Mouse (Mus musculus) kidney, adult 2 months (tissue): ENCODE measurements at regions not wholly inside any gene's neighbourhood (a gene's known extent, or its start where the extent isn't known, plus 50 kb on each side); places are given as distances from the start of the nearest gene placed in this dataset.
A peak's percentile ranks its signal among the peaks of the same experiment; 100 is the strongest.

Experiments
- DNase-seq: peaks from one replicate; pipeline ENCODE4 v3.0.0; 2021
- H3K27ac ChIP-seq: fragments of 200-500 bp; 2 replicates; pipeline ENCODE4 v1.5.1; 2012; ENCODE audit warnings: low read depth, low read length, control low read depth, inconsistent platforms; ENCODE audit not compliant: insufficient read depth
- H3K27me3 ChIP-seq: fragments of 200-500 bp; replicated peaks from 2 replicates; pipeline ENCODE4 v1.6.1; 2012; ENCODE audit warnings: mild to moderate bottlenecking, moderate library complexity, low read length, inconsistent platforms; ENCODE audit not compliant: control insufficient read depth, insufficient read depth
- H3K36me3 ChIP-seq: fragments of 200-500 bp; 2 replicates; pipeline ENCODE4 v1.6.1; 2012; ENCODE audit warnings: mild to moderate bottlenecking, moderate library complexity, low read length, inconsistent platforms; ENCODE audit not compliant: control insufficient read depth, insufficient read depth
- H3K4me1 ChIP-seq: fragments of 200-500 bp; 2 replicates; pipeline ENCODE4 v1.6.1; 2011; ENCODE audit warnings: low read length; ENCODE audit not compliant: control insufficient read depth, insufficient read depth
- H3K4me3 ChIP-seq: fragments of 200-500 bp; 2 replicates; pipeline ENCODE4 v1.5.1; 2011; ENCODE audit warnings: mild to moderate bottlenecking, low read depth, low read length, control low read depth; ENCODE audit not compliant: insufficient read depth
- CTCF ChIP-seq: fragments of 200-500 bp; conservative IDR thresholded peaks from 2 replicates; pipeline ENCODE4 v1.5.1; 2011; ENCODE audit warnings: low read depth, mild to moderate bottlenecking, control low read depth, low read length, moderate library complexity, mixed read lengths; ENCODE audit not compliant: insufficient read depth, insufficient read length
- POLR2A ChIP-seq: fragments of 200-500 bp; IDR thresholded peaks from one replicate; pipeline ENCODE4 v1.6.1; 2011; ENCODE audit warnings: low read depth, low read length, control low read depth
- WGBS: fragments of 180-500 bp; shearing (Covaris S2); methylation state at CpG from one replicate; pipeline ENCODE4 v1.1.7; 2018; 5-methylcytosine and 5-hydroxymethylcytosine counted together

DNA sequence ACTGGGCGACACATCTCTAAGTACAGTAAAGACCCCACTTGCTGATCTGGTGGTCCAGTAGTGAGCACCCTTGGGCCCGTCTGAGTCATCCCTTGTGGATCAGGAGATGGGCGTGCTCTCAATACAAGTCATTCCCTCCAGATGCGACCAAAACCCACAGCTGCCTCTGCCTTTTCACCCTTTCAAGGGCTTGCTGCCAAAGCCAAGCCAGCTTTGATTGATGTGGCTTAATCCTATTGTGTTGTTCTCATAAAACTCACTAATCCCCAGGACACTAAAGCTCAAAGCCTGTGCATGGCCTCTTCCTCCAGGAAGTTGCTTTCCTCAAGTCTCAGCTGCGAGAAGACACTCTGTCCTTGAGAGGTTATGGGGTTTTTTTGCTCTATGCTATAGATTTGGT is 182.4 kb downstream of the Utp6 start:
- no peak overlapping the region for H3K27ac ChIP-seq
- TF ChIP-seq POLR2A, result no peak
- no peak for TF ChIP-seq CTCF
- H3K4me1 ChIP-seq, result 0 out of 2 replicates have a peak, but pooled peaks cover 4% of the 10 kb centered on the region
- no peak overlapping the region for H3K4me3 ChIP-seq
- H3K36me3 ChIP-seq, result no peaks in the 10 kb centered on the region
- WGBS, result 75% methylated on average over 5 of the region's 5 CpGs
- peak; percentile 19 for DNase-seq
- H3K27me3 ChIP-seq, result no peaks in the 10 kb centered on the region

- 0 out of 2 replicates have a peak, but pooled peaks cover 4% of the 10 kb centered on the region for H3K4me1 ChIP-seq
- H3K27ac ChIP-seq, result no peak overlapping the region
- peak; percentile 66 for DNase-seq
- no peak for TF ChIP-seq POLR2A
- no peak for TF ChIP-seq CTCF
- 76% methylated on average over 5 of the region's 5 CpGs for WGBS
- no peaks in the 10 kb centered on the region for H3K36me3 ChIP-seq
- H3K27me3 ChIP-seq, result no peaks in the 10 kb centered on the region
- no peak overlapping the region for H3K4me3 ChIP-seq
Measured at GRCm38 (mm10) chr11:79778522-79778921, 183.7 kb downstream of the Utp6 start.

- 0 out of 2 replicates have a peak, but pooled peaks cover 4% of the 10 kb centered on the region for H3K4me1 ChIP-seq
- no peak overlapping the region for H3K4me3 ChIP-seq
- WGBS, result 65% methylated on average over 2 of the region's 2 CpGs
- no peak for DNase-seq
- no peaks in the 10 kb centered on the region for H3K36me3 ChIP-seq
- no peak overlapping the region for H3K27ac ChIP-seq
- TF ChIP-seq CTCF (no peak), POLR2A (no peak)
- H3K27me3 ChIP-seq, result no peaks in the 10 kb centered on the region
Measured at GRCm38 (mm10) chr11:79777988-79778387, 184.2 kb downstream of the Utp6 start.

GRCm38 (mm10) chr11:79776577-79776976 is 185.6 kb downstream of the Rab11fip4 start:
- H3K27me3 ChIP-seq, result no peaks in the 10 kb centered on the region
- no peak overlapping the region for H3K27ac ChIP-seq
- H3K4me3 ChIP-seq, result no peak overlapping the region
- 68% methylated on average over 6 of the region's 6 CpGs for WGBS
- TF ChIP-seq CTCF (no peak), POLR2A (no peak)
- peaks cover 4% of the 10 kb centered on the region; the same call in 1 of the 2 replicates for H3K4me1 ChIP-seq
- no peaks in the 10 kb centered on the region for H3K36me3 ChIP-seq
- no peak for DNase-seq

GRCm38 (mm10) chr11:79773755-79774154 is 182.7 kb downstream of the Rab11fip4 start:
- H3K4me3 ChIP-seq, result no peak overlapping the region
- TF ChIP-seq CTCF, result no peak
- no peak for TF ChIP-seq POLR2A
- no peak for DNase-seq
- peaks cover 7% of the 10 kb centered on the region; the same call in 1 of the 2 replicates for H3K4me1 ChIP-seq
- no peaks in the 10 kb centered on the region for H3K36me3 ChIP-seq
- 69% methylated on average over 1 of the region's 1 CpGs for WGBS
- H3K27me3 ChIP-seq, result no peaks in the 10 kb centered on the region
- H3K27ac ChIP-seq, result no peak overlapping the region

DNA sequence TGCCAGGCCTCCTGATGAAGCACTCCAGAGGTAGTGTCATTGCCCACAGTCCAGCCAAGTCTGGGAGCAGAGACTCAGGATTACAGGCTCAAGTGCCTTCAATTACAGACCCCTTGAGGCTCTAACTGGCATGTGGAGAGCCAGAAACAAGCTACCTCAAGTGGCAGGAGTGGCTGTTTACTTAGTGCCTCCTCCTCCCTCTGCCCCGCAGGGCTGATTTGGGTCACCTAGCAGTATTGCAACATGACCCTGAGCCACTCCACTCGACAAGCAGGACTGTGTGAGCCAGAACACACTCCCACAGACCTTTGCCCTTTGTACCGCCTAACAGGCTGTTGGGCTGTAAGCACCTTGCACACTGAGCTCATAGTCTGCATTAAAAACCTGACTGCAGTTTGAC is 180.4 kb downstream of the Rab11fip4 start:
- Histone ChIP-seq H3K36me3 (no peaks in the 10 kb centered on the region), H3K4me1 (peaks cover 6% of the 10 kb centered on the region; the same call in 1 of the 2 replicates), H3K4me3 (no peak overlapping the region), H3K27ac (peak overlapping the region; percentile 72), H3K27me3 (no peaks in the 10 kb centered on the region)
- no peak for TF ChIP-seq POLR2A
- TF ChIP-seq CTCF, result no peak
- DNase-seq, result peak; percentile 95
- WGBS, result 19% methylated on average over 3 of the region's 3 CpGs

DNA sequence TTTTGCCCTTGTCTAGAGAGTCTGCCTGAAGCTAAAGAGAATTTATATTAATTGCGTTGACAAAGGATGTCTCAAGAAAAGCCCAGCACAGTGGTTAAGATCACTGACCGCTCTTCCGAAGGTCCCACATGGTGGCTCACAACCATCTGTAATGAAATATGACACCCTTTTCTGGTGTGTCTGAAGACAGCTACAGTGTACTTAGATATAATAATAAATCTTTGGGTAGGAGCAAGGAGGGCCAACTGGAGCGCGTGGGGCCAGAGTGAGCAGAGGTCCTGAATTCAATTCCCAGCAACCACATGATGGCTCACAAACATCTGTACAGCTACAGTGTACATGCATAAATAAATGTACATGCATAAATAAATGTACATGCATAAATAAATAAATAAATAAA is 176.1 kb downstream of the Rab11fip4 start:
- H3K27ac ChIP-seq, result no peak overlapping the region
- no peak overlapping the region for H3K4me3 ChIP-seq
- DNase-seq, result no peak
- no peaks in the 10 kb centered on the region for H3K36me3 ChIP-seq
- 81% methylated on average over 5 of the region's 5 CpGs for WGBS
- no peak for TF ChIP-seq CTCF
- no peaks in the 10 kb centered on the region for H3K27me3 ChIP-seq
- H3K4me1 ChIP-seq, result peaks cover 6% of the 10 kb centered on the region; the same call in 1 of the 2 replicates
